Mouse (Mus musculus): Measurements from ENCODE around the gene Mgst2. TPM values are rescaled to one million over a fixed set of nuclear protein-coding genes. Genes with fewer than 3 reads are reported as not detected.

Gene Mgst2
- total and polyA plus RNA-seq, 3 experiments: 0.69 to 3.1 TPM; not detected in 1

GRCm38 (mm10) chr3:51652292-51652691 is 7.9 kb upstream of the Mgst2 start:
- H3K27me3 ChIP-seq (ENCODE audit: control insufficient read depth in 1 of 2, insufficient read depth in 2 of 2, low read length in 2 of 2): no peaks in the 10 kb centered on the region
- peaks cover 0 to 2% of the 10 kb centered on the region in 2 experiments; a peak in 1 of 4 replicates for H3K4me1 ChIP-seq (ENCODE audit: control insufficient read depth in 1 of 2, insufficient read depth in 2 of 2, low read length in 2 of 2)
- no peaks in the 10 kb centered on the region for H3K79me2 ChIP-seq (ENCODE audit: control insufficient read depth, insufficient read depth, low read length, poor library complexity)
- H3K36me3 ChIP-seq (ENCODE audit: control insufficient read depth in 1 of 2, insufficient read depth in 2 of 2, low read length in 2 of 2): no peaks in the 10 kb centered on the region; a peak in 1 of 4 replicates
- peak; percentile 84 for DNase-seq (ENCODE audit: low read depth, low spot score)
- no peaks in the 10 kb centered on the region for H3K9me3 ChIP-seq (replicated peaks; ENCODE audit: insufficient read depth, low read length)
- H3K9ac ChIP-seq (ENCODE audit: control insufficient read depth, low read depth, low read length, poor library complexity, severe bottlenecking): peak overlapping the region; percentile 49
- peak overlapping the region; percentile 19 to 43; a peak in 3 of 4 replicates for H3K4me3 ChIP-seq (ENCODE audit: control insufficient read depth in 1 of 2, insufficient read depth in 1 of 2, low read depth in 2 of 2, low read length in 2 of 2)
- no peak for TF ChIP-seq EP300 (IDR thresholded peaks at IDR 0.05; ENCODE audit: low read depth in 1 of 2, low read length in 2 of 2)
- TF ChIP-seq SMC3 (IDR thresholded peaks at IDR 0.05; ENCODE audit: low read depth, low read length): peak; percentile 93
- no peak for TF ChIP-seq E2F4 (IDR thresholded peaks at IDR 0.05; ENCODE audit: borderline replicate concordance, low read depth, low read length)
- TF ChIP-seq ZC3H11A (IDR thresholded peaks at IDR 0.05; ENCODE audit: low read depth, low read length): peak; percentile 74
- TF ChIP-seq USF1 (IDR thresholded peaks at IDR 0.05; ENCODE audit: low read depth, low read length): peak; percentile 64
- peak; percentile 79 for TF ChIP-seq RAD21 (IDR thresholded peaks at IDR 0.05; ENCODE audit: low read depth, low read length)
- peak; percentile 31; the same call in 1 of the 2 replicates for TF ChIP-seq SIN3A (IDR thresholded peaks at IDR 0.05; ENCODE audit: low read length)
- TF ChIP-seq CTCF (IDR thresholded peaks at IDR 0.05 in 2 of 3, conservative IDR thresholded peaks at IDR 0.05 in 1 of 3; ENCODE audit: control insufficient read depth in 1 of 3, insufficient read depth in 1 of 3, low read depth in 2 of 3, low read length in 3 of 3, poor library complexity in 1 of 3, severe bottlenecking in 1 of 3): peak; percentile 69 to 95 (median 75)
- 0 out of 2 replicates have a peak overlapping the region, but pooled peaks have one; percentile 3 for H3K27ac ChIP-seq (ENCODE audit: control insufficient read depth, low read depth, low read length)

- Histone ChIP-seq H3K4me1 (ENCODE audit: control insufficient read depth in 1 of 2, insufficient read depth in 2 of 2, low read length in 2 of 2) (peaks cover 0 to 2% of the 10 kb centered on the region in 2 experiments; a peak in 1 of 4 replicates), H3K4me3 (ENCODE audit: control insufficient read depth in 1 of 2, insufficient read depth in 1 of 2, low read depth in 2 of 2, low read length in 2 of 2) (peak overlapping the region; percentile 36 to 43; a peak in 3 of 4 replicates)
- DNase-seq (ENCODE audit: low read depth, low spot score): peak; percentile 27
Measured at GRCm38 (mm10) chr3:51652701-51653100, 7.5 kb upstream of the Mgst2 start.

GRCm38 (mm10) chr3:51654303-51655055 is 5.7 kb upstream of the Mgst2 start:
- Histone ChIP-seq H3K27ac (ENCODE audit: control insufficient read depth, low read depth, low read length) (no peak overlapping the region), H3K9ac (ENCODE audit: control insufficient read depth, low read depth, low read length, poor library complexity, severe bottlenecking) (no peak overlapping the region), H3K4me3 (ENCODE audit: control insufficient read depth in 1 of 2, insufficient read depth in 1 of 2, low read depth in 2 of 2, low read length in 2 of 2) (no peak overlapping the region), H3K4me1 (ENCODE audit: control insufficient read depth in 1 of 2, insufficient read depth in 2 of 2, low read length in 2 of 2) (0 out of 4 replicates have a peak, but pooled peaks cover 0 to 2% of the 10 kb centered on the region in 2 experiments), H3K27me3 (ENCODE audit: control insufficient read depth in 1 of 2, insufficient read depth in 2 of 2, low read length in 2 of 2) (no peaks in the 10 kb centered on the region), H3K79me2 (ENCODE audit: control insufficient read depth, insufficient read depth, low read length, poor library complexity) (no peaks in the 10 kb centered on the region), H3K9me3 (replicated peaks; ENCODE audit: insufficient read depth, low read length) (no peaks in the 10 kb centered on the region), H3K36me3 (ENCODE audit: control insufficient read depth in 1 of 2, insufficient read depth in 2 of 2, low read length in 2 of 2) (no peaks in the 10 kb centered on the region; a peak in 1 of 4 replicates)
- no peak for DNase-seq (ENCODE audit: low read depth, low spot score)
- TF ChIP-seq ZNF384 (IDR thresholded peaks at IDR 0.05; ENCODE audit: low read depth, low read length) (peak; percentile 94), NRF1 (IDR thresholded peaks at IDR 0.05; ENCODE audit: insufficient read depth, low read depth, low read length, poor library complexity, severe bottlenecking) (no peak)

More at GRCm38 (mm10) chr3:51652701-51653100, 7.5 kb upstream of the Mgst2 start:
- Histone ChIP-seq H3K36me3 (ENCODE audit: control insufficient read depth in 1 of 2, insufficient read depth in 2 of 2, low read length in 2 of 2) (no peaks in the 10 kb centered on the region; a peak in 1 of 4 replicates), H3K9ac (ENCODE audit: control insufficient read depth, low read depth, low read length, poor library complexity, severe bottlenecking) (peak overlapping the region; percentile 49), H3K79me2 (ENCODE audit: control insufficient read depth, insufficient read depth, low read length, poor library complexity) (no peaks in the 10 kb centered on the region), H3K27me3 (ENCODE audit: control insufficient read depth in 1 of 2, insufficient read depth in 2 of 2, low read length in 2 of 2) (no peaks in the 10 kb centered on the region), H3K9me3 (replicated peaks; ENCODE audit: insufficient read depth, low read length) (no peaks in the 10 kb centered on the region), H3K27ac (ENCODE audit: control insufficient read depth, low read depth, low read length) (peak overlapping the region; percentile 16; the same call in 1 of the 2 replicates)
- no peak for TF ChIP-seq MYC (IDR thresholded peaks at IDR 0.05; ENCODE audit: low read depth, low read length)
- TF ChIP-seq CTCF (IDR thresholded peaks at IDR 0.05 in 2 of 3, conservative IDR thresholded peaks at IDR 0.05 in 1 of 3; ENCODE audit: control insufficient read depth in 1 of 3, insufficient read depth in 1 of 3, low read depth in 2 of 3, low read length in 3 of 3, poor library complexity in 1 of 3, severe bottlenecking in 1 of 3): peak in 1 of 3 experiments; percentile 34; a peak in 1 of 6 replicates
